Mouse (Mus musculus) hindbrain, postnatal 0 days (tissue): ENCODE measurements around the gene Krtap9-5. TPM values are rescaled to one million over a fixed set of nuclear protein-coding genes. Genes with fewer than 3 reads are reported as not detected.
A peak's percentile ranks its signal among the peaks of the same experiment; 100 is the strongest.

Experiments used
- ATAC-seq: fragments of 200-750 bp; cut with Nextera tagmentation; 2 replicates; pipeline ENCODE4 v1.8.0; 2017; ENCODE audit warnings: mild to moderate bottlenecking, moderate TSS enrichment, moderate library complexity
- DNase-seq: peaks from one replicate; pipeline ENCODE4 v3.0.0-alpha.2; 2015; ENCODE audit warnings: low spot score
- H3K27ac ChIP-seq: fragments of 300-500 bp; sonication (generic); 2 replicates; pipeline ENCODE4 v1.5.1; 2014; ENCODE audit warnings: mild to moderate bottlenecking
- H3K27me3 ChIP-seq: fragments of 300-500 bp; sonication (generic); 2 replicates; pipeline ENCODE4 v1.6.1; 2014; ENCODE audit warnings: low read length, mixed read lengths; ENCODE audit not compliant: insufficient read depth
- H3K36me3 ChIP-seq: fragments of 300-500 bp; sonication (generic); 2 replicates; pipeline ENCODE4 v1.6.1; 2014; ENCODE audit warnings: low read length, mixed read lengths; ENCODE audit not compliant: insufficient read depth
- H3K4me1 ChIP-seq: fragments of 300-500 bp; sonication (generic); 2 replicates; pipeline ENCODE4 v1.6.1; 2014; ENCODE audit warnings: antibody characterized with exemption, low read length, mixed read lengths; ENCODE audit not compliant: insufficient read depth
- H3K4me2 ChIP-seq: fragments of 300-500 bp; sonication (generic); 2 replicates; pipeline ENCODE4 v1.6.1; 2014; ENCODE audit warnings: low read depth, mild to moderate bottlenecking, low read length, moderate library complexity, mixed read lengths
- H3K4me3 ChIP-seq: fragments of 300-500 bp; sonication (generic); 2 replicates; pipeline ENCODE4 v1.5.1; 2014; ENCODE audit warnings: low read length
- H3K9ac ChIP-seq: fragments of 300-500 bp; sonication (generic); replicated peaks from 2 replicates; pipeline ENCODE4 v1.6.1; 2014; ENCODE audit warnings: mild to moderate bottlenecking, low read length, moderate library complexity, mixed read lengths
- H3K9me3 ChIP-seq: fragments of 300-500 bp; sonication (generic); 2 replicates; pipeline ENCODE4 v1.6.1; 2016; ENCODE audit warnings: low read length, mixed read lengths
- CTCF ChIP-seq: IDR thresholded peaks from 2 replicates; pipeline ENCODE4 v1.5.1; 2016; ENCODE audit warnings: antibody characterized with exemption, control low read depth, low read depth
- WGBS: fragments of 180-500 bp; shearing (Covaris S2); extraction: QIAGEN DNeasy Blood & Tissue Kit; methylation state at CpG from one replicate; pipeline ENCODE4 v1.1.7; 2014; 5-methylcytosine and 5-hydroxymethylcytosine counted together
- polyA plus RNA-seq: library from polyadenylated mRNA; unstranded; fragments of >200 nt; fragmentation: Nextera tagmentation; extraction: Ambion mirVana; gene quantifications from 2 replicates; pipeline ENCODE4 v1.2.1, GENCODE M21; 2015
- total RNA-seq: library from RNA; depleted of rRNA; stranded (reverse); fragments of >200 nt; gene quantifications from 2 replicates; pipeline ENCODE4 v1.2.3, GENCODE M21; 2014; rRNA removed

Gene Krtap9-5
- not detected in 2 replicates for total RNA-seq
- not detected in 2 replicates for polyA plus RNA-seq

GRCm38 (mm10) chr11:99948175-99948574 lies at the start of gene Krtap9-5:
Gene Krtap9-5 (plus strand): TSS chr11:99948475.
- TF ChIP-seq CTCF, result no peak
- WGBS, result 86% methylated on average over 2 of the region's 2 CpGs
- H3K27me3 ChIP-seq, result no peaks in the 10 kb centered on the region
- H3K27ac ChIP-seq, result no peak within 1 kb of the TSS
- no peaks in the 10 kb centered on the region for H3K4me1 ChIP-seq
- no peaks in the 10 kb centered on the region for H3K36me3 ChIP-seq
- no peak within 1 kb of the TSS for H3K9ac ChIP-seq
- H3K9me3 ChIP-seq, result 0 out of 2 replicates have a peak, but pooled peaks cover 2% of the 10 kb centered on the region
- no peak within 1 kb of the TSS for H3K4me2 ChIP-seq
- DNase-seq (no peak), ATAC-seq (no peak)
- H3K4me3 ChIP-seq, result no peak within 1 kb of the TSS

- TF ChIP-seq CTCF, result no peak
- no peak within 1 kb of the TSS for H3K9ac ChIP-seq
Observed at GRCm38 (mm10) chr11:99907620-99908019, 40.7 kb upstream of the Krtap9-5 start, which contains the start of gene Krtap31-1. Gene Krtap31-1 (plus strand): TSS chr11:99907920.

GRCm38 (mm10) chr11:99914451-99914850 lies 33.8 kb upstream of the Krtap9-5 start, which contains the start of gene Gm11565:
Gene Gm11565 (plus strand): TSS chr11:99914751.
- TF ChIP-seq CTCF, result no peak
- no peak for ATAC-seq

More at GRCm38 (mm10) chr11:99907620-99908019, 40.7 kb upstream of the Krtap9-5 start, which contains the start of gene Krtap31-1:
- no peaks in the 10 kb centered on the region for H3K9me3 ChIP-seq
- DNase-seq (no peak), ATAC-seq (no peak)
- WGBS, result 84% methylated on average over 2 of the region's 2 CpGs
- H3K4me3 ChIP-seq, result no peak within 1 kb of the TSS
- H3K4me1 ChIP-seq, result no peaks in the 10 kb centered on the region
- no peaks in the 10 kb centered on the region for H3K36me3 ChIP-seq
- H3K27me3 ChIP-seq, result no peaks in the 10 kb centered on the region
- no peak within 1 kb of the TSS for H3K4me2 ChIP-seq
- H3K27ac ChIP-seq, result no peak within 1 kb of the TSS

GRCm38 (mm10) chr11:99935991-99936390 lies 12.3 kb upstream of the Krtap9-5 start, which contains the start of gene Krtap31-2:
Gene Krtap31-2 (plus strand): TSS chr11:99936291.
- 83% methylated on average over 1 of the region's 1 CpGs for whole genome bisulfite sequencing
- ATAC-seq, result no peak
- no peak for TF ChIP-seq CTCF

More at GRCm38 (mm10) chr11:99914451-99914850, 33.8 kb upstream of the Krtap9-5 start, which contains the start of gene Gm11565:
- WGBS, result 93% methylated on average over 3 of the region's 3 CpGs
- no peak within 1 kb of the TSS for H3K9ac ChIP-seq
- no peak within 1 kb of the TSS for H3K27ac ChIP-seq
- no peaks in the 10 kb centered on the region for H3K27me3 ChIP-seq
- H3K4me2 ChIP-seq, result no peak within 1 kb of the TSS
- H3K4me1 ChIP-seq, result no peaks in the 10 kb centered on the region
- H3K4me3 ChIP-seq, result no peak within 1 kb of the TSS
- H3K36me3 ChIP-seq, result no peaks in the 10 kb centered on the region
- DNase-seq, result no peak
- H3K9me3 ChIP-seq, result no peaks in the 10 kb centered on the region

GRCm38 (mm10) chr11:99937751-99938264 lies 10.5 kb upstream of the Krtap9-5 start:
- WGBS, result 83% methylated on average over 9 of the region's 9 CpGs
- H3K27ac ChIP-seq, result no peak overlapping the region
- DNase-seq, result no peak
- no peaks in the 10 kb centered on the region for H3K27me3 ChIP-seq
- no peaks in the 10 kb centered on the region for H3K9me3 ChIP-seq
- H3K4me1 ChIP-seq, result no peaks in the 10 kb centered on the region
- H3K36me3 ChIP-seq, result no peaks in the 10 kb centered on the region
- TF ChIP-seq CTCF, result no peak
- no peak overlapping the region for H3K4me2 ChIP-seq
- H3K9ac ChIP-seq, result no peak overlapping the region
- no peak overlapping the region for H3K4me3 ChIP-seq
- no peak for ATAC-seq

More at GRCm38 (mm10) chr11:99935991-99936390, 12.3 kb upstream of the Krtap9-5 start, which contains the start of gene Krtap31-2:
- Histone ChIP-seq H3K27ac (no peak within 1 kb of the TSS), H3K4me2 (no peak within 1 kb of the TSS), H3K36me3 (no peaks in the 10 kb centered on the region), H3K9ac (no peak within 1 kb of the TSS), H3K9me3 (no peaks in the 10 kb centered on the region), H3K4me1 (no peaks in the 10 kb centered on the region), H3K27me3 (no peaks in the 10 kb centered on the region), H3K4me3 (no peak within 1 kb of the TSS)
- no peak for DNase-seq

GRCm38 (mm10) chr11:99964213-99964612 lies 15.9 kb downstream of the Krtap9-5 start:
- H3K4me3 ChIP-seq, result no peak overlapping the region
- no peaks in the 10 kb centered on the region for H3K27me3 ChIP-seq
- no peaks in the 10 kb centered on the region for H3K4me1 ChIP-seq
- no peaks in the 10 kb centered on the region for H3K36me3 ChIP-seq
- no peak overlapping the region for H3K9ac ChIP-seq
- 51% methylated on average over 6 of the region's 6 CpGs for WGBS
- no peaks in the 10 kb centered on the region for H3K9me3 ChIP-seq
- H3K27ac ChIP-seq, result no peak overlapping the region
- DNase-seq, result no peak
- no peak overlapping the region for H3K4me2 ChIP-seq
- ATAC-seq, result no peak
- TF ChIP-seq CTCF, result 0 out of 2 replicates have a peak, but pooled peaks have one; percentile 6

- Histone ChIP-seq H3K9me3 (no peaks in the 10 kb centered on the region), H3K4me3 (no peak overlapping the region), H3K36me3 (no peaks in the 10 kb centered on the region), H3K9ac (no peak overlapping the region), H3K27me3 (no peaks in the 10 kb centered on the region), H3K27ac (no peak overlapping the region), H3K4me1 (no peaks in the 10 kb centered on the region), H3K4me2 (no peak overlapping the region)
- ATAC-seq (no peak), DNase-seq (no peak)
- 77% methylated on average over 2 of the region's 2 CpGs for WGBS
- no peak for TF ChIP-seq CTCF
Observed at GRCm38 (mm10) chr11:99965961-99966360, 17.7 kb downstream of the Krtap9-5 start.
